Mouse (Mus musculus) thymus, postnatal 0 days (tissue): ENCODE data around the gene Isg20. TPM values are rescaled to one million over a fixed set of nuclear protein-coding genes. Genes with fewer than 3 reads are reported as not detected.

ENCODE experiments used
- DNase-seq: peaks from one replicate; pipeline ENCODE4 v3.0.0-alpha.2; 2015; ENCODE audit warnings: low spot score
- polyA plus RNA-seq: library from polyadenylated mRNA; unstranded; fragments of >200 nt; fragmentation: Nextera tagmentation; extraction: Ambion mirVana; gene quantifications from 2 replicates; pipeline ENCODE4 v1.2.1, GENCODE M21; 2015

Gene Isg20
- polyA plus RNA-seq, 1 experiment from 2014 or later = 136 TPM

GRCm38 (mm10) chr7:78903174-78903870 is 9.9 kb upstream of the Isg20 start:
- DNase-seq = no peak

- no peak for DNase-seq
These were observed 9.0 kb upstream of the Isg20 start for GRCm38 (mm10) chr7:78904175-78904574.

- DNase-seq = no peak
These were observed 4.2 kb upstream of the Isg20 start for GRCm38 (mm10) chr7:78909026-78909425.

- DNase-seq = peak; percentile 21
These were observed 2.7 kb upstream of the Isg20 start for GRCm38 (mm10) chr7:78910336-78911098.

- no peak for DNase-seq
These were observed 2.0 kb upstream of the Isg20 start for GRCm38 (mm10) chr7:78911209-78911608.

DNA sequence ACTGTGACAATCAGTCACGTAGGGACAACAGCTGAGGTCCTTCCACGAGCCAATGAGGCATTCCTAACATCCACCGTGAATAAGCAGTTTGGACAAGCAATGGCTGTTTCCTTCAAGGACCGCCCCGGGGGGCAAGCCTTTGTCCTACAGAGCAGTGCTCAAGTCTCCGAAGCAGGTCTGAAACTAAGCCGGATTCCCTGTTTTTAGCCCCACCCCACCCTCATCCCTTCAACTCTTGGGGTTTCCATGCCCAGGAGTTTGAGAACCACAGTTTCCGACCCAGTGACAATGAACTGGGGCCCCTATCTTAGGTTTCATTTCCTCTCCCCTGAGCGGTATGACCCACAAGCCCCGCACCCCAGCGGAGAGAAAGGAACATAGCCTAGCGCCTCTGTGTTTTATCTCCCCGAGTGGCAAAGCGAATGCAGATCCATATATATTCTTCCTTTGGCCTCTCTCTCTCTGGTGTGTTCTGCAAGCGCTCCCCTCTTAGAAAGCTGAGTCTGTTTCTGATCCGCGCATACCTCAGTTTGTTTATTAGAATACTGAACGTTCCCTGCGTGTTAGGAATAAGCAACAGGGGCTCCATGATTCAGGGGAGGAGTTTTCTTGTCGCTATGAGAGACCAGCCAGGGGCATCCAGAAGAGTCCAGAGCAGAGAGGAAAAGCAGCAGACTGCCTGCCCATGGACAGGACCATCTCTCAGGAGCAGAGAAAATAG is 811 bp upstream of the Isg20 start:
- peak; percentile 81 for DNase-seq

DNA sequence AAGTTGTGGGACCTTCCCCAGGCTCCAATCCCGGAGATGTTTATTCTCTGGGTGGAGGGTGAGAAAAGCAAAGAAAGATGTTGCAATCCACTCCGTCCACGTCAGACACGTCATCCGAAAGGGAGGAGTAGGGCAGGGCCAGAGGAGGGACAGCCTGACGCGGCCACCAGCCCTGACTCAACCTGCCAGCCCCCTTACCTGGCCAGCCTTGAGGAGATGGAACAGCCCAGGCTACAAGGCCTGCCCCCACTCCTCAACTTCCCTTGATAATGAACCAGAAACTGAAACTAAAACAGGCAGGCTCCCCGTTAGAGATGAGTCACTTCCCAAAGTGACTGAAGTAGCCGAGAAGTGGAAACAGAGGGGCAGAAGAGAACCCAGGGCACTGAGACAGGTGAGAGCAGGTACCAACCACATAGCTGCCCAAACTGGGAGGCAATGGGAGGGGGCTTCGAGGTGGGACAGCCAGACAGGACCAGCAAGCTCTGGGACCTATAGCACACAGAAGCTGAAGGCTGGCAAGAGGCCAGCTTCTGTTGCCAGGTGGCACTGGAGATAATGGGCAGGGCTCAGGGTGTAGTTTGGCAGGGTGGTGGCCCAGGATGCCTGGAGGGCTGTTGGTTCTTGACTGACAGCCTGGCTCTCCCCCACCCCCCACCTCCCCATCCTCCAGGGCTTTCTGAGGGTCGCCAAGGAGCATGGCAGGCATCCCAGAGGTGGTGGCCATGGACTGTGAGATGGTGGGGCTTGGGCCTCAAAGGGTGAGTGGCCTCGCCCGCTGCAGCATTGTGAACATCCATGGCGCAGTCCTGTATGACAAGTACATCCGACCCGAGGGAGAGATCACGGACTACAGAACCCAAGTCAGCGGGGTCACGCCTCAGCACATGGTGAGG is 673 bp downstream of the Isg20 start:
- peak; percentile 69 for DNase-seq

- DNase-seq = no peak
These were observed 1.3 kb downstream of the Isg20 start for GRCm38 (mm10) chr7:78914545-78914845.

DNA sequence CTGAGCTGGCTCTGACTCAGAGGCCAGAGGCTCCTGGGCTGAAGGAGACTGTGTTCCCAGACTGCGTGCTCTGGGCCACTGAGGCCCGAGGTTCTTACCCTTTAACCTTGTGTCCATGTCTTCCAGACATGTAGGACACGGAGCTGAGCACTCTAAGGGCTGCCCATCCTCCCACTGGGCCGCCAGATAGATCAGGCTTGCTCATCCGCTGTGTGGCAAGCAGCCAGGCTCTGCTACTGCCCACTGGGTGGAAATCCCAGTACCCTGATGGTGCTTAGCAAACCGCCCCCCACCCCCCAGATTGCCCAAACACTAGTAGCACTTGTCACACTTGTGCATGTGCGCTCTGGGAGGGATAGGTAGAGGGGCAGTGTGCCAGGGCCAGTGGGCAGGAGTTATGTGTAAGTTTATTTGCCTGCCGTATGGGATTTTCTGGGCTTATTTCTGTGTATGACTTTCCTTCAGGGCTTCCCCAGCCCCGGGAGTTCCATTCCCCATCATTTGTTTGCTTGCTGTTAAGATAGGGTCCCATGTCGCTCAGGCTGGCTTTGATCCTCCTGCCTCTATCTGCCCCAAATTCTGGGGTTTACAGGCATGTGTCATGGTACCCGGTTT is 1.8 kb downstream of the Isg20 start:
- DNase-seq = no peak

GRCm38 (mm10) chr7:78918686-78919085 is 5.5 kb downstream of the Isg20 start:
- DNase-seq = no peak

GRCm38 (mm10) chr7:78922506-78922905 is 9.3 kb downstream of the Isg20 start:
- no peak for DNase-seq

GRCm38 (mm10) chr7:78924300-78924699 is 11.1 kb downstream of the Isg20 start:
- peak; percentile 69 for DNase-seq

DNA sequence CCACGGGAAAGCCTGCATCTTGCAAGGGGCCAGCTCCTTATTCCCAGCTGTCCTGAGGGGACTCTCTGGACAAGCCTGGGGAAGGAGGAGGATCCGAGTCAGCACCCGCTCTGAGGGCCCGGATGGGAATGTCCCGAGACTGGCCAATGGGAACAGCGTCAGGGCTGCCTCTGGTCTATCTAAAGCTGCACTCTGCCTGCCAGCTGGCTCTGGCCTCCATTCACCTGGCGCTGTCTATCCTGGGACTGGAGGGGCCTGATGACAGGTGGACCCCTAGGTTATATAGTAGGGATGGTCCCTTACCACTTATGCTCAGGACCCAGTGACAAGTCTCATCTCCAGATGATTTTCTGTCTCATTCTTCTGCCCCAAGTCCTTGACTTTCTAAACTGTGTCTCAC is 11.6 kb downstream of the Isg20 start:
- DNase-seq = no peak

- DNase-seq = no peak
These were observed 12.5 kb downstream of the Isg20 start for GRCm38 (mm10) chr7:78925680-78926079.

DNA sequence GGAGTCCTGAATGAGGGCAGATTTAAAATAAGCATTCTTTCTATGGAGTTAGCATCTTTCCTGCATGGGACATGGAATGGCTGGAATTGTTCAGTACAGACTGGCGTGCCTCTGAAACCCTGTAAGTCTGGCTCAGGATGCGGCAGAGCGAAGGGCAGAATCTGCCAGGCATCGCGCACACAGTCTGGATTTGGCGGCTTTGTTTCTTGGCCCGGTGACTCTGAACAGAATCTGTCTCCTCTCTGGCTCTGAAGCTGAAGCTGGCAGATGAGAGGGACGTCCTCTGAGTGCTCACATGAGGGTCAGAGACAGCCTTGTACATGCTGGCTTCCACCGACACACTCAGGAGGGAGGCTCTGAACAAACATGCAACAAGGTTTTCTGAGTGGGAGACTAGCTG is 12.9 kb downstream of the Isg20 start:
- DNase-seq = no peak

DNA sequence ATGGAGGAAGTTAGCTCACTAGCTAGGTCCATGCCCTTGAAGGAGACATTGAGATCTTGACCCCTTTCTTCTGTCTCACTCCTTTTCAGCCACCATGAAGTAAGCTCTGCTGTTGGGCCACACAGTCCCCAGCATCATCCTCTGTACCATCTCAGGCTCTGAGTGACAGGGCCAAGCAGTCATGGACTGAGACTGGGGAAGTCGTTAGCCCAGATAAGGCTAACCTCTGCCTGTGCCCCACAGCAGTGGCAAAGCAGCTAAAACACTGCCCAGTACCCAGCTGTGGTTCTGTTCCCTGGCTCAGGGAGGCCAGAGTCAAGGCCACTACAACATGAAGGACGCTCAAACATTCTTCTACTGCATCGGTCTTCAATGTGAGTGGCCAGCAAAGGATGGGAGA is 14.0 kb downstream of the Isg20 start:
- no peak for DNase-seq

GRCm38 (mm10) chr7:78938957-78939602 is 25.9 kb downstream of the Isg20 start:
- no peak for DNase-seq

GRCm38 (mm10) chr7:78940971-78941370 is 27.7 kb downstream of the Isg20 start:
- DNase-seq = no peak

DNA sequence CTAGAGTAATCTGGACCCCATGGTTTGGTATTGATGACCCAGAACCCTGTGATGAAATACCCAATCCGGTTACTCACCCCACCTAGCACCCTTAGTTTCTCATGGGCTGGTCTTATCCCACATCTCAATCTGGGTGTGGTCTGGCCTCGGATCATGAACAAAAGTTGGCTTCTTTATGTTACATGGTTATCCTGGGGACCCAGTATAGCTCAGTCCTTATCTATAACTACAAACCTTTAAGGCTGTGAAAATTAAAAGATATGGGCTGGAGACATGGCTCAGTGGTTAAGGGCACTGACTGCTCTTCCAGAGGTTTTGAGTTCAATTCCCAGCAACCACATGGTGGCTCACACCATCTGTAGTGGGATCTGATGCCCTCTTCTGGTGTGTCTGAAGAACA is 29.3 kb downstream of the Isg20 start:
- no peak for DNase-seq

GRCm38 (mm10) chr7:78953886-78954572 is 40.8 kb downstream of the Isg20 start:
- DNase-seq = no peak
